Mouse (Mus musculus) midbrain, embryonic 12.5 days (tissue): ENCODE data around the gene Tnfrsf25. TPM values are rescaled to one million over a fixed set of nuclear protein-coding genes. Genes with fewer than 3 reads are reported as not detected.
A peak's percentile ranks its signal among the peaks of the same experiment; 100 is the strongest.

Experiments used
- ATAC-seq: fragments of 200-750 bp; cut with Nextera tagmentation; 2 replicates; pipeline ENCODE4 v1.8.0; 2017; ENCODE audit warnings: low read depth, moderate TSS enrichment, moderate library complexity; ENCODE audit not compliant: low FRiP score
- H3K27ac ChIP-seq: fragments of 300-500 bp; sonication (generic); replicated peaks from 2 replicates; pipeline ENCODE4 v1.5.1; 2016; ENCODE audit warnings: mild to moderate bottlenecking
- H3K27me3 ChIP-seq: fragments of 300-500 bp; sonication (generic); 2 replicates; pipeline ENCODE4 v1.6.1; 2016; ENCODE audit warnings: mild to moderate bottlenecking
- H3K36me3 ChIP-seq: fragments of 300-500 bp; sonication (generic); 2 replicates; pipeline ENCODE4 v1.6.1; 2016
- H3K4me1 ChIP-seq: fragments of 300-500 bp; sonication (generic); 2 replicates; pipeline ENCODE4 v1.6.1; 2016
- H3K4me2 ChIP-seq: fragments of 300-500 bp; sonication (generic); replicated peaks from 2 replicates; pipeline ENCODE4 v1.6.1; 2016; ENCODE audit warnings: mild to moderate bottlenecking, moderate library complexity
- H3K4me3 ChIP-seq: fragments of 300-500 bp; sonication (generic); 2 replicates; pipeline ENCODE4 v1.5.1; 2016; ENCODE audit warnings: mild to moderate bottlenecking
- H3K9ac ChIP-seq: fragments of 300-500 bp; sonication (generic); replicated peaks from 2 replicates; pipeline ENCODE4 v1.6.1; 2016; ENCODE audit warnings: mild to moderate bottlenecking, moderate library complexity
- H3K9me3 ChIP-seq: fragments of 300-500 bp; sonication (generic); 2 replicates; pipeline ENCODE4 v1.6.1; 2016; ENCODE audit warnings: mild to moderate bottlenecking
- WGBS: fragments of 180-500 bp; shearing (Covaris S2); methylation state at CpG from one replicate; pipeline ENCODE4 v1.1.7; 2016; 5-methylcytosine and 5-hydroxymethylcytosine counted together
- polyA plus RNA-seq: library from polyadenylated mRNA; unstranded; fragments of >200 nt; fragmentation: Nextera tagmentation; extraction: Ambion mirVana; gene quantifications from 2 replicates; pipeline ENCODE4 v1.2.1, GENCODE M21; 2016

Tnfrsf25 gene
- polyA plus RNA-seq, 1 experiment from 2014 or later: 0.83 TPM

DNA sequence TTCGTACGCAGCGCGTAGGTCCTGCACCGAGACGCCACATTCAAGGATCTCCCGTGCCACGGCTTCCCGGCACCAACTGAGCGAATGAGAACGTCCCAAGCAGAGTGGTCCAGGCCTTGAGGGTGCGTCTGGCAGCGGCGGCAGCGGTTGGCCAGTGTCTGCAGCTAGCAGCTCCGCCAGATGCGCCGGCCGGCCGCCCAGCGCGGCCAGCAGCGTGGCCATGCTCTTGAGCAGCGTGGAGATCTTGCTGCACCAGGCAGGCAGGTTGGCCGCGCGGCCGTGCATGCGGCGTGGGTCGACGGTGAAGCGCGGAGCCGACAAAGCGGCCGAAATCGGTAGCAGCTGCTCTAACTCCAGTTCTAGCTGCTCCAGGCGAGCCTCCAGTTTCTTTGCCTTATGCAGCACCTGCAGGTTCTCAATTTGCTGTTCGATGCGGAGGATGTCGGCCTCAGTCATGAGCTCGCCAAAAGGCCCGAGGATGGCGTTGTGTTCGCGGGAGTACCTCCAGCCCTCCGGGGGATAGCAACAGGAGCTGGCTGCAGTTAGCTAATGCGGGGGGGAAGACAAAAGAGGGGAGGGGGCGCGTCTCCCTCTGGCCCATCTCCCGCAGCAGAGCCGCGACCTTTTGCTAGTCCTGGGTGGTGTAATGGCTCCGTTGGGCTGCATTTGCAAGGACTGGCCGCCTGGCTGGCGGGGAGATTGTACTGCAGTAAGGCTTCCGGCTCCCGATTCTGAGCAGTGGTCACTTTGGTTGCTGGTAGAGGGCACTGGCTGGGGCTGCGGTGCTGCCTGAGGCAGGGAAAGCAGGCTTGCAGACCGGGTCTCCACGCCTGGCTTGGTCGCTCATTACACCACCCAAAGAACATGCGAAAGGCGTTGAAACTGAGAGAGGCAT, 10.5 kb downstream of the Tnfrsf25 start:
- H3K9me3 ChIP-seq: no peaks in the 10 kb centered on the region
- peak overlapping the region; percentile 37 for H3K4me2 ChIP-seq
- H3K27me3 ChIP-seq: peaks cover 100% of the 10 kb centered on the region
- no peaks in the 10 kb centered on the region for H3K36me3 ChIP-seq
- ATAC-seq: no peak
- H3K9ac ChIP-seq: no peak overlapping the region; the same call in 1 of the 2 replicates
- H3K27ac ChIP-seq: no peak overlapping the region
- H3K4me3 ChIP-seq: peak overlapping the region; percentile 21
- WGBS: 4% methylated on average over 63 of the region's 65 CpGs
- H3K4me1 ChIP-seq: peaks cover 32% of the 10 kb centered on the region

GRCm38 (mm10) chr4:152127884-152128283, 12.2 kb downstream of the Tnfrsf25 start:
- Histone ChIP-seq H3K4me1 (peaks cover 45% of the 10 kb centered on the region), H3K4me2 (no peak overlapping the region), H3K9ac (no peak overlapping the region), H3K9me3 (no peaks in the 10 kb centered on the region), H3K4me3 (no peak overlapping the region), H3K27me3 (peaks cover 100% of the 10 kb centered on the region), H3K27ac (no peak overlapping the region), H3K36me3 (no peaks in the 10 kb centered on the region)
- WGBS: 76% methylated on average over 11 of the region's 11 CpGs
- ATAC-seq: no peak

GRCm38 (mm10) chr4:152128784-152129183, 13.1 kb downstream of the Tnfrsf25 start:
- no peak overlapping the region for H3K4me2 ChIP-seq
- H3K4me1 ChIP-seq: peaks cover 45% of the 10 kb centered on the region
- H3K9ac ChIP-seq: no peak overlapping the region
- no peaks in the 10 kb centered on the region for H3K36me3 ChIP-seq
- no peak overlapping the region for H3K27ac ChIP-seq
- H3K27me3 ChIP-seq: peaks cover 100% of the 10 kb centered on the region
- no peaks in the 10 kb centered on the region for H3K9me3 ChIP-seq
- no peak for ATAC-seq
- H3K4me3 ChIP-seq: no peak overlapping the region
- WGBS: 50% methylated on average over 5 of the region's 5 CpGs

- H3K36me3 ChIP-seq: no peaks in the 10 kb centered on the region
- H3K4me3 ChIP-seq: no peak overlapping the region
- no peak overlapping the region for H3K27ac ChIP-seq
- no peaks in the 10 kb centered on the region for H3K9me3 ChIP-seq
- 22% methylated on average over 13 of the region's 13 CpGs for WGBS
- H3K9ac ChIP-seq: no peak overlapping the region
- H3K4me2 ChIP-seq: no peak overlapping the region
- ATAC-seq: no peak
- H3K4me1 ChIP-seq: peaks cover 45% of the 10 kb centered on the region
- peaks cover 100% of the 10 kb centered on the region for H3K27me3 ChIP-seq
Observed at GRCm38 (mm10) chr4:152129395-152129930, 13.7 kb downstream of the Tnfrsf25 start.

- H3K4me3 ChIP-seq: peak overlapping the region; percentile 33
- WGBS: under 1% methylated on average over 83 of the region's 85 CpGs
- H3K27me3 ChIP-seq: peaks cover 98% of the 10 kb centered on the region
- no peak overlapping the region for H3K27ac ChIP-seq
- H3K9ac ChIP-seq: peak overlapping the region; percentile 31; the same call in 1 of the 2 replicates
- H3K4me2 ChIP-seq: peak overlapping the region; percentile 53
- H3K36me3 ChIP-seq: no peaks in the 10 kb centered on the region
- no peaks in the 10 kb centered on the region for H3K9me3 ChIP-seq
- H3K4me1 ChIP-seq: peaks cover 38% of the 10 kb centered on the region
- ATAC-seq: peak; percentile 76
Observed at GRCm38 (mm10) chr4:152130771-152131653, 15.3 kb downstream of the Tnfrsf25 start.

DNA sequence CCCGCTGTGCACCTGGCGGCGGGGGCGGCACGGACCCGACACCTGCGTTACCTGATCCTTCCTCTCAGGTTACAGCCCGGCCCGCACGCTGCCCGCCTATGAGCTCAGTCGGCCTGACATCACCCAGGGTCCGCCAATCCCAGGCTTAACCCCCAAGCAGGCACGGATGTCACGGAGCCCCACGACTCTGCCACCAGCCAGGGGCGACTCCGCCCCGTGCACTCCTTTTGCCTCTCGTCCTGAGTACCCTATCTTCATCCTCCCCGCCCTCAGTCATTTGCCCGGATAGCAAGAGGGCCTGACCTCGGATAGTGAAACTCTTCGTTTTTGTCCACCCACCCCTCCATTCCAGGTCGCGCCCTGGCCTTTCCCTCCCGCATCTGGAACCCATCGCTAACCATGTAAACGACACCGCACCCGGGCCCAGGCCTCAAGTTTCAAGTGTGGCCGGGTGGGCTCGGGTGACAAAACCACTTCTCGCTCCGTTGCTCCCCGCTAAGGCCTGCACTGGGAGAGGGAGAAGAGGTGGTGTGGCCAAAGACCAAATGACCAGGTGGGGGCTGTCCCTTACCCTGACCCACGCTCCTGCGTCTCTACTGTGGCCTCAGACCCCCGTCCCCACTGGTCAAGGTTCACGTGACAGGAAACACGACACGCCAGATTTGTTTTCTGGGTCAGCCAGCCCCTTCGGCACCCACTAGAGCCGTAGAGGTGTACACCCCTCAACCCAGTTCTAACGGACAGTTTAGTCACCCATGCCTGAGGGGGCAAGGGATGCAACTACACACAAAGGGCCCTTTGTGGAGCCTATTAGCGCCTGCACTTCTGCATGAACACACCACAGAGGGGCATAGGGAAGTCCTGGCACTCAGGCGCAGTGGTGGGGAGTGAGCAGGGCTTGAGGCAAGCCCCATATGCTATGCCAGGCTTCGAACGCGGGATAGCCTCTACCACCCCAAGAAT, 16.4 kb downstream of the Tnfrsf25 start:
- no peak for ATAC-seq
- Histone ChIP-seq H3K4me1 (peaks cover 29% of the 10 kb centered on the region), H3K4me2 (peak overlapping the region; percentile 53), H3K9ac (no peak overlapping the region), H3K4me3 (peak overlapping the region; percentile 33; the same call in 1 of the 2 replicates), H3K27me3 (peaks cover 98% of the 10 kb centered on the region), H3K9me3 (no peaks in the 10 kb centered on the region), H3K36me3 (no peaks in the 10 kb centered on the region), H3K27ac (no peak overlapping the region)
- 4% methylated on average over 50 of the region's 50 CpGs for WGBS

- Histone ChIP-seq H3K9me3 (no peaks in the 10 kb centered on the region), H3K4me1 (peaks cover 29% of the 10 kb centered on the region), H3K9ac (no peak overlapping the region), H3K4me3 (no peak overlapping the region), H3K27me3 (peaks cover 97% of the 10 kb centered on the region), H3K27ac (no peak overlapping the region), H3K36me3 (no peaks in the 10 kb centered on the region), H3K4me2 (no peak overlapping the region)
- no peak for ATAC-seq
- 32% methylated on average over 10 of the region's 10 CpGs for WGBS
Observed at GRCm38 (mm10) chr4:152132772-152133169, 17.0 kb downstream of the Tnfrsf25 start.

- Histone ChIP-seq H3K9ac (no peak overlapping the region), H3K4me3 (no peak overlapping the region), H3K4me1 (peaks cover 29% of the 10 kb centered on the region), H3K36me3 (no peaks in the 10 kb centered on the region), H3K27ac (no peak overlapping the region), H3K9me3 (no peaks in the 10 kb centered on the region), H3K27me3 (peaks cover 95% of the 10 kb centered on the region), H3K4me2 (no peak overlapping the region)
- ATAC-seq: no peak
- WGBS: 50% methylated on average over 5 of the region's 5 CpGs
Observed at GRCm38 (mm10) chr4:152133213-152133612, 17.5 kb downstream of the Tnfrsf25 start.

DNA sequence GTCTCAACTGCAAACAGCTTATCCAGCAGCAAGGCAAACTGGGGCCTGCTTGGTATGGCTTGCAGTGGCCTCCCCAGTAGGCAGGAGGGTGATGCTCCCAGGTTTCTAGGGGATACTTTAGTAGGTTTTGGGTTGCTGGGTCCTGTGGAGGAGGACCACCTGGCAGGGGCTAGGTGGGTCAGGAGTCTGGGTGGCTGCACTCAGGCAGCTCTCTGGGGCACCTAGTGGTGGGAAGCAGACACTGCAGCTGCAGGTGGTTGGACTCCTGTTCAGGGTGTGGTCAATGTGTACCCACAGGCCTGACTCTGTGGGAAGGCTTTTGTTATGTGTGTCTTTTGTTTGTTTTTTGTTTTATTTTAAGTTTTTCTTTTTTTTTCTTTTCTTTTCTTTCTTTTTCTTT, 18.8 kb downstream of the Tnfrsf25 start:
- Histone ChIP-seq H3K4me2 (no peak overlapping the region), H3K4me1 (peaks cover 33% of the 10 kb centered on the region), H3K27ac (no peak overlapping the region), H3K4me3 (no peak overlapping the region), H3K36me3 (no peaks in the 10 kb centered on the region), H3K9ac (no peak overlapping the region), H3K9me3 (no peaks in the 10 kb centered on the region), H3K27me3 (peaks cover 93% of the 10 kb centered on the region)
- ATAC-seq: no peak

DNA sequence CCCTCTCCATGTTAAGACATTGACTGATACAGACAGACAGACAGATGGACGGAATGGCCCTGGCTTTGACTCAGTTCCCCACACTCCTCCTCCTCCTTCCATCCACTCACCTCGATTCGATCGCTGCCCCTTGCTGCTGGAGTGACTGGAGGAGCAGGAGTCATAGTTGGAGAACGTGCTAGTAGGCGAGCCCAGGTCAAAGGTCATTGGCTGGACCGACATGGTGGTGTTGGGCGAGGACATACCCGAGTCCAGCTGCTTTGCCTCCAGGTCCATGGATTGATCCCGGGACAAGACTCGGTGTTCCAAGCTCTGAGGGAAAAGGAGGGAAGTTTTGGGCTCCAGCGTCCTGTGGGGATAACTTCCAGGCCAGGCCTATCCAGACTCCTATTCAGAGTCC, 19.6 kb downstream of the Tnfrsf25 start:
- 83% methylated on average over 12 of the region's 12 CpGs for WGBS
- Histone ChIP-seq H3K36me3 (no peaks in the 10 kb centered on the region), H3K9ac (no peak overlapping the region), H3K27ac (no peak overlapping the region), H3K27me3 (peaks cover 91% of the 10 kb centered on the region), H3K4me3 (no peak overlapping the region), H3K4me2 (no peak overlapping the region), H3K4me1 (peaks cover 28% of the 10 kb centered on the region), H3K9me3 (no peaks in the 10 kb centered on the region)
- no peak for ATAC-seq
